Mouse (Mus musculus) liver, embryonic 14.5 days (tissue): Measurements from ENCODE around the gene Ankrd63.

Experiments
- CTCF ChIP-seq: IDR thresholded peaks from 2 replicates; pipeline ENCODE4 v1.5.1; 2016; ENCODE audit warnings: antibody characterized with exemption, low read depth, control low read depth
- EP300 ChIP-seq: IDR thresholded peaks from 2 replicates; pipeline ENCODE4 v1.6.1; 2016; ENCODE audit warnings: antibody characterized with exemption, low read depth

DNA sequence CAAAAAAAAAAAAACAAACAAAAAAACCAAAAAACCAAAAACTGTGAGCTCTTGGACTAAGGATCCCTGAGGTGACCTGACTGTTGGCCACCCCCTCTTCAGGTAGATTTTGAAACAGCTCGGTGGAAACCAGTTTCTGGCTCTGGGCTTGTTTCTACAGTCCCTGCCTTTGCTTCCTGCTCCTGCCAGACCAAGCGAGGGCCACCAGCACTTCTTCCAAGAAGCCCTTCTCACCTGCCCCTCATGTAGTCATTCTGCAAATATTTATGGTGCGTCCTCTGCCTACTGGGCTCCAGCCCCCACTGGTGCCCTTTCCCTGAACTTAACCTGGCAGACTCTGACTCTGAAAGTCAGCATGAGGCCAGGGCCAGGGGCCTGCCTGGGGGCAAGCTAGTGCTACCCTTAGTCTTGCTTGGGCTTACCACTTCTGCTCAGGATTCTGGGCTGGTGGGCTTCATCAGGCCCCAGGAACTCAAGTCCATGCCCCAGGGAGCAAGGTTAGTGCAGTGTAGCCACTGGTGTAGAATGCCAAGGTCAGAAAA, 38.7 kb downstream of the Ankrd63 start:
- no peak for TF ChIP-seq CTCF
- no peak for TF ChIP-seq EP300
